Mouse (Mus musculus) testis, adult 2 months (tissue): Measurements from ENCODE around the gene Btbd17. TPM values are rescaled to one million over a fixed set of nuclear protein-coding genes. Genes with fewer than 3 reads are reported as not detected.

ENCODE experiments used
- H3K27ac ChIP-seq: fragments of 200-500 bp; 2 replicates; pipeline ENCODE4 v1.5.1; 2012; ENCODE audit warnings: low read depth, low read length; ENCODE audit not compliant: control insufficient read depth, insufficient read depth
- H3K27me3 ChIP-seq: fragments of 200-500 bp; 2 replicates; pipeline ENCODE4 v1.6.1; 2012; ENCODE audit warnings: mild to moderate bottlenecking, low read length, moderate library complexity; ENCODE audit not compliant: control insufficient read depth, insufficient read depth
- H3K36me3 ChIP-seq: fragments of 200-500 bp; 2 replicates; pipeline ENCODE4 v1.6.1; 2012; ENCODE audit warnings: mild to moderate bottlenecking, low read length; ENCODE audit not compliant: control insufficient read depth, insufficient read depth
- H3K4me1 ChIP-seq: fragments of 200-500 bp; 2 replicates; pipeline ENCODE4 v1.6.1; 2012; ENCODE audit warnings: low read length; ENCODE audit not compliant: control insufficient read depth, insufficient read depth
- H3K4me3 ChIP-seq: fragments of 200-500 bp; 2 replicates; pipeline ENCODE4 v1.5.1; 2012; ENCODE audit warnings: low read depth, mild to moderate bottlenecking, low read length, moderate library complexity, mixed read lengths; ENCODE audit not compliant: control insufficient read depth
- CTCF ChIP-seq: fragments of 200-500 bp; IDR thresholded peaks from 2 replicates; pipeline ENCODE4 v1.5.1; 2012; ENCODE audit warnings: low read depth, mild to moderate bottlenecking, inconsistent platforms, low read length, moderate library complexity; ENCODE audit not compliant: control insufficient read depth, insufficient read depth, insufficient replicate concordance
- POLR2A ChIP-seq: fragments of 200-500 bp; IDR thresholded peaks from 2 replicates; pipeline ENCODE4 v1.6.1; 2012; ENCODE audit warnings: low read depth, mild to moderate bottlenecking, inconsistent platforms, low read length, moderate library complexity; ENCODE audit not compliant: control insufficient read depth
- polyA plus RNA-seq: library from polyadenylated mRNA; depleted of rRNA; stranded (reverse); fragments of >200 nt; gene quantifications from 2 replicates; pipeline ENCODE4 v1.2.3, GENCODE M21; 2012; rRNA removed

Btbd17 gene
- 0.31 and 0.42 TPM in 2 replicates for polyA plus RNA-seq

- H3K27ac ChIP-seq: no peak within 1 kb of the TSS
- peaks cover 14% of the 10 kb centered on the region for H3K4me1 ChIP-seq
- H3K4me3 ChIP-seq: no peak within 1 kb of the TSS
- TF ChIP-seq CTCF (no peak), POLR2A (no peak)
- H3K27me3 ChIP-seq: no peaks in the 10 kb centered on the region
- H3K36me3 ChIP-seq: no peaks in the 10 kb centered on the region
Observed at GRCm38 (mm10) chr11:114795848-114796322, at the start of gene Btbd17. TSS of gene Btbd17 (minus strand) at chr11:114795945.

- Histone ChIP-seq H3K27ac (no peak overlapping the region), H3K27me3 (no peaks in the 10 kb centered on the region), H3K36me3 (no peaks in the 10 kb centered on the region), H3K4me3 (no peak overlapping the region), H3K4me1 (0 out of 2 replicates have a peak, but pooled peaks cover 2% of the 10 kb centered on the region)
- TF ChIP-seq POLR2A (no peak), CTCF (no peak)
Observed at GRCm38 (mm10) chr11:114844464-114845220, 48.9 kb upstream of the Btbd17 start.

GRCm38 (mm10) chr11:114843818-114844463 lies 48.2 kb upstream of the Btbd17 start:
- TF ChIP-seq POLR2A (no peak), CTCF (no peak)
- Histone ChIP-seq H3K4me1 (0 out of 2 replicates have a peak, but pooled peaks cover 2% of the 10 kb centered on the region), H3K27me3 (no peaks in the 10 kb centered on the region), H3K27ac (no peak overlapping the region), H3K4me3 (no peak overlapping the region), H3K36me3 (no peaks in the 10 kb centered on the region)

GRCm38 (mm10) chr11:114833166-114833565 lies 37.4 kb upstream of the Btbd17 start:
- Histone ChIP-seq H3K36me3 (no peaks in the 10 kb centered on the region), H3K4me1 (peaks cover 14% of the 10 kb centered on the region), H3K4me3 (no peak overlapping the region), H3K27ac (no peak overlapping the region), H3K27me3 (no peaks in the 10 kb centered on the region)
- TF ChIP-seq CTCF (no peak), POLR2A (no peak)

- no peaks in the 10 kb centered on the region for H3K27me3 ChIP-seq
- peaks cover 14% of the 10 kb centered on the region for H3K4me1 ChIP-seq
- H3K4me3 ChIP-seq: no peak overlapping the region
- TF ChIP-seq POLR2A (no peak), CTCF (no peak)
- H3K27ac ChIP-seq: no peak overlapping the region
- no peaks in the 10 kb centered on the region for H3K36me3 ChIP-seq
Observed at GRCm38 (mm10) chr11:114830433-114830773, 34.7 kb upstream of the Btbd17 start.

GRCm38 (mm10) chr11:114829499-114830432 lies 34.0 kb upstream of the Btbd17 start:
- H3K4me3 ChIP-seq: no peak overlapping the region
- no peak overlapping the region for H3K27ac ChIP-seq
- no peaks in the 10 kb centered on the region for H3K27me3 ChIP-seq
- no peaks in the 10 kb centered on the region for H3K36me3 ChIP-seq
- H3K4me1 ChIP-seq: peaks cover 14% of the 10 kb centered on the region
- TF ChIP-seq CTCF (no peak), POLR2A (no peak)

- H3K4me1 ChIP-seq: peaks cover 14% of the 10 kb centered on the region
- no peaks in the 10 kb centered on the region for H3K36me3 ChIP-seq
- no peak for TF ChIP-seq CTCF
- TF ChIP-seq POLR2A: no peak
- no peaks in the 10 kb centered on the region for H3K27me3 ChIP-seq
- H3K4me3 ChIP-seq: no peak overlapping the region
- no peak overlapping the region for H3K27ac ChIP-seq
Observed at GRCm38 (mm10) chr11:114826686-114827085, 30.9 kb upstream of the Btbd17 start.
